In genomic region chr6:88530306-88530705, GRCm38 (mm10) we compare ENCODE assay signal across 23 mouse cellular contexts. TPM values are rescaled to one million over a fixed set of nuclear protein-coding genes. Genes with fewer than 3 reads are reported as not detected.
DNase-seq lines count a peak whose midpoint lies in the region.
"Had no signal": no experiment of that assay in that cellular context is flagged by ENCODE, and none has a peak within 500 bp of the region (broad histone marks: within the 10 kb centered on the region; RNA-seq: fewer than 3 reads in every experiment).

No protein-coding gene starts in this region.

- no peaks in the 10 kb centered on the region for H3K36me3 ChIP-seq in heart, embryonic 10.5 days
- H3K36me3 ChIP-seq: forebrain, embryonic 15.5 days; G1E; hindbrain, embryonic 15.5 days; limb, embryonic 12.5 days; neural tube, embryonic 15.5 days had no signal

- no peak overlapping the region for H3K4me3 ChIP-seq in heart, embryonic 10.5 days
- H3K4me3 ChIP-seq: forebrain, embryonic 15.5 days; hindbrain, embryonic 15.5 days; limb, embryonic 12.5 days; neural tube, embryonic 15.5 days had no signal

- H3K27ac ChIP-seq in heart, embryonic 10.5 days, result no peak overlapping the region
- H3K27ac ChIP-seq: forebrain, embryonic 15.5 days; hindbrain, embryonic 15.5 days; limb, embryonic 12.5 days; macrophage; neural tube, embryonic 15.5 days had no signal

- H3K27me3 ChIP-seq in heart, embryonic 10.5 days (ENCODE audit: insufficient read depth, poor library complexity, severe bottlenecking), result no peaks in the 10 kb centered on the region
- H3K27me3 ChIP-seq: forebrain, embryonic 15.5 days; hindbrain, embryonic 15.5 days; neural tube, embryonic 15.5 days had no signal

- no peaks in the 10 kb centered on the region for H3K9me3 ChIP-seq in heart, embryonic 10.5 days
- H3K9me3 ChIP-seq: forebrain, embryonic 15.5 days; G1E; hindbrain, embryonic 15.5 days; limb, embryonic 12.5 days; neural tube, embryonic 15.5 days had no signal

- DNase-seq in heart, embryonic 10.5 days (ENCODE audit: low spot score), result peak; percentile 24
- DNase-seq in heart, adult 18-20 months, result no peak
- peak; percentile 40 for DNase-seq in testis, postnatal 10 days (ENCODE audit: low spot score)
- no peak for DNase-seq in testis, postnatal 14 days (ENCODE audit: low spot score)
- DNase-seq in adrenal gland, postnatal 10 days, result peak; percentile 71
- no peak for DNase-seq in thymus, postnatal 4 days
- no peak for DNase-seq in embryo, embryonic 11 days
- DNase-seq: B cell, adult 2 months; cerebellum, adult 18-20 months; cerebellum, postnatal 36 days; gastrocnemius, postnatal 14 days; heart, postnatal 4 days; kidney, adult 8-10 months; kidney, postnatal 10 days; liver, postnatal 0 days; retina, postnatal 1 day; thymus, adult 2 months had no signal

- no peaks in the 10 kb centered on the region for H3K4me1 ChIP-seq in heart, embryonic 10.5 days
- H3K4me1 ChIP-seq: forebrain, embryonic 15.5 days; hindbrain, embryonic 15.5 days; limb, embryonic 12.5 days; neural tube, embryonic 15.5 days had no signal

RNA-seq across cellular contexts. Expression of gene Sec61a1, which starts 11.6 kb away (rescaled TPM):
- 234 and 235 TPM in 2 replicates for polyA plus RNA-seq in heart, embryonic 10.5 days (2016; fragmentation: Nextera tagmentation; extraction: Ambion mirVana)
- total RNA-seq in heart, adult 18-20 months (2021), result 10 to 100 TPM; 36.8 to 44.6 TPM
- 100 to 1,000 TPM; 150 to 180 TPM for total RNA-seq in adrenal gland, postnatal 10 days (2021)

Comparison
In these comparisons a context has a peak if more than half of its experiments do, and no peak if none do; other contexts are left out.
1. DNase-seq: peak in heart, embryonic 10.5 days (single experiment), testis, postnatal 10 days (single experiment) and adrenal gland, postnatal 10 days (single experiment); none in heart, adult 18-20 months (0 of 2), testis, postnatal 14 days (single experiment), thymus, postnatal 4 days (single experiment) and embryo, embryonic 11 days (single experiment).